Mouse (Mus musculus) cerebellum, adult 11 months (tissue): ENCODE data around the gene Tmem106c.

ENCODE experiments used
- DNase-seq: peaks from one replicate; pipeline ENCODE4 v3.0.0; 2022

Tmem106c gene

GRCm38 (mm10) chr15:98002113-98002990, 38.4 kb downstream of the Tmem106c start:
- no peak for DNase-seq

- DNase-seq = no peak
Observed at GRCm38 (mm10) chr15:98002991-98003821, 39.2 kb downstream of the Tmem106c start.

DNA sequence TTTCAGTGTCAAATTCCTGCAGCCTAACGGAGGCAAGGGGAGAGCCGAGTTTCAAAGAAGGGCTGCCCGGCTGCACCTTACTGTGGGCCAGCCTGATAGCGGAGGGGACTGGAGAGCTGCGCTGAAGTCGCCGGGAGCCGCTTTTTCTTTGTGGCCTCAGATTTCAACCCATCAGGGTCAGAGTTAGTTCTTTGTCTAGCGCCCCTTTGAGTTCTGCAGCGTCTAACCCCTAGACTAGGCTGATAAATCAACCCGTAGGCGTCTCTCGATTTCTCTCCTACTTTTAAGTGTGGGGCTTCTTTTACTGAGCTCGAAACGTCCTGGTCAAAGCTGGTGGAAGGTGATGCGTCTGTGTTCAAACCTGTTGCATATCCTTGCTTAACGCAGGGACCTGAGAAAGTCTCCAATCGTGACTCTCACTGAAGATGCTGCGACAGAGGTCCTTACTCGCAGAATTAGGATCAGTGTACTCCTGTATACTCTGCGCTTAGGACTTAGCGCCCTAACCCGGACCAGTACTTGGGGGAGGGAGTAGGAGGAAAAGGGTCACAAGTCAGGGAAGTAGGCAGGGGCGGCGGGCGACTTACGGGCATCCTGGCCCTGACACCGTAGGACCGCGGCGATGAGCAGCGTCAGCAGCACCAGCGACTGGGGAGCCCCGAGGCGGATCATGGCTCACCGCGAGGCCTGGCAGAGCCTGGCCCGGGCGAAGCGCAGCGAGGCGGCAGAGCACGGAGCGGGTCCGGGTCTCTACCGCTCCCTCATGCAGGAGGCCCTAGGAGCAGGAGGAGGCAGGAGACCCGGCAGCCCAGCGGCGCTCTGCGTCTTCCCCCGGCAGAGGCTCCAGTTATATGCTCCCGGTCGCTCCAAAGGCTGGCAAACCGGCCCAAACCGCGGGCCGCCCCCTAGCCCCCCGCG, 40.1 kb downstream of the Tmem106c start, which contains the start of gene Col2a1:
Gene Col2a1, minus strand, starts transcription at position 874 of the 918 bp plus-strand sequence.
- DNase-seq = no peak

DNA sequence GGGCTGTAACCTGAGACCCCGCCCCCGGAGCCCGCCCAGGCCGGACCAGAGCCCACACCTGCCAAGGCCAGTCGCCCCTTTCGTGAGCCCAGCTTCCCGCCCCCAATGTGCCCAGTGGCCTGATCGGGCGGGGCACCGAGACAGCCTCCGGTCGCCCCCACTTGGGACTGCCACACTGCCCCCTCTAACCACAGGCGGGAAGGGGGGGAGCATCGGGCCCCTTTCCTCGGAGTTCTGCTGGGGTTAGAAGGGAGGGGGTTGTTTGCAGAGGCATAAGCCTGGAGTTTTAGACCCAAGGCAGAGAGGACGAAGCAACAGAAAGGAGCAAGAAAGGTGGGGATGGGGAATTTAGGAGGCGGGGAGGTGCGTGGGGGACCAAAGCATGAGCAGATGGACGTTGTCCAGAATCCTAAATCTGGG, 40.8 kb downstream of the Tmem106c start:
- no peak for DNase-seq

- DNase-seq = no peak
Observed at GRCm38 (mm10) chr15:98005181-98005580, 41.2 kb downstream of the Tmem106c start.

DNA sequence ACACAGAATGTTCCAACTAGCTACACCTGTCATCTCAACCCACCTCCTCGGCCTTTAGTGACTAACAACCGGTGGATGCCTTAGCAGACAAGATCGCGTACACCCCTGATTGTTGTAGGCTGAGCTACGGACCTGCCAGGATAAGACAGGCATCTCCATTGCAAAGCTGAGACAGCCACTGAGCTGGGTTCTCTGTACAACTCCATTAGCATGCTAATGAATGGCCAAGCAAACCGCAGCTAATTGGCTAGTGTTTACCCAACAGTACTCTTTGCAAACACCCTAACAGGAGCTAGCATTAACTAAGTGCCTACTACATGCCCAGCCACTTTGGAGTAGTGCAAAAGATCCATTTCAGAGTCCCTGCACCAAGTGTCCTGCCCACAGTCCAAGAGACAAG, 48.8 kb downstream of the Tmem106c start:
- no peak for DNase-seq

DNA sequence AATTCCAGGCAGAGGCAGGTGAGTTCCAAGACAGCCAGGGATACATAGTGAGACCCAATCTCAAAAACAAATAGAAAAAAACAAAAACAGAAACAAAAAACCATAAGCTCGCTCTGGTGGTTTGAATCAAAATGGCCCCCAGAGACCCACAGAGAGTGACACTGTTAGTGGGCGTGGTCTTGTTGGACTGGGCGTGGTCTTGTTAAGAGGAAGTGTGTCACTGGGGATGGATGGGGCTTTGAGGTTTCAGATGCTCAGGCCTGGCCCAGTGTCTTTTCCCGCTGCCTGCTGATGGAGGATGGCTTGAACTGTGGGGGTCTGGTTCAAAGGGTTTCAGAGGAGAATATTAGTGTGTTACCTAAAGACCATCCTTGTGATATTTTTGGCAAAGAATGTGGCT, 53.9 kb downstream of the Tmem106c start:
- no peak for DNase-seq

DNA sequence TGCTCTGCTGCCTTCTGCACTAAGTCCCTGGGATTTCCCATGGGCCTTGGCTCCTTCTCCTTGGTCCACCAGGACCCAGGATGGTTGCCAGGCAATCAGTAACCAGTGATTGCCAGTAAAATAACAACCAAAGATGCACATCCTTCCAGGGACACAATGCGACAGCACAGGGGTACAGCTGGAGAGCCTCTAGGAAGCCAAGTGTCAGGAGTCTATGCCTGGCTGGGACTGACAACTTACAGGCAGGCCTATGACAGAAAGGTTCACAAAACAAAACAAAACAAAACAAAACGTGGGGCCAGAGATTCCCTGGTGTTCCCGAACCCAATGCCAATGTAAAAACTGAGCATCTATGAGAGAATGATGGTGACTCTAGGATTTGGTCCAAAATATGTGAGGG, 55.0 kb downstream of the Tmem106c start:
- no peak for DNase-seq
